Mouse (Mus musculus): Measurements from ENCODE around the gene Cfap126.
A peak's percentile ranks its signal among the peaks of the same experiment; 100 is the strongest.

Cfap126 gene

GRCm38 (mm10) chr1:171096110-171096964 lies 17.4 kb upstream of the Cfap126 start:
- no peak for DNase-seq (ENCODE audit: low read depth)

GRCm38 (mm10) chr1:171097136-171097535 lies 16.6 kb upstream of the Cfap126 start:
- DNase-seq (ENCODE audit: low read depth) = no peak

- DNase-seq (ENCODE audit: low read depth) = peak; percentile 79
Measured at GRCm38 (mm10) chr1:171097612-171098011, 16.1 kb upstream of the Cfap126 start.

GRCm38 (mm10) chr1:171101033-171101432 lies 12.7 kb upstream of the Cfap126 start:
- DNase-seq (ENCODE audit: low read depth) = no peak

DNA sequence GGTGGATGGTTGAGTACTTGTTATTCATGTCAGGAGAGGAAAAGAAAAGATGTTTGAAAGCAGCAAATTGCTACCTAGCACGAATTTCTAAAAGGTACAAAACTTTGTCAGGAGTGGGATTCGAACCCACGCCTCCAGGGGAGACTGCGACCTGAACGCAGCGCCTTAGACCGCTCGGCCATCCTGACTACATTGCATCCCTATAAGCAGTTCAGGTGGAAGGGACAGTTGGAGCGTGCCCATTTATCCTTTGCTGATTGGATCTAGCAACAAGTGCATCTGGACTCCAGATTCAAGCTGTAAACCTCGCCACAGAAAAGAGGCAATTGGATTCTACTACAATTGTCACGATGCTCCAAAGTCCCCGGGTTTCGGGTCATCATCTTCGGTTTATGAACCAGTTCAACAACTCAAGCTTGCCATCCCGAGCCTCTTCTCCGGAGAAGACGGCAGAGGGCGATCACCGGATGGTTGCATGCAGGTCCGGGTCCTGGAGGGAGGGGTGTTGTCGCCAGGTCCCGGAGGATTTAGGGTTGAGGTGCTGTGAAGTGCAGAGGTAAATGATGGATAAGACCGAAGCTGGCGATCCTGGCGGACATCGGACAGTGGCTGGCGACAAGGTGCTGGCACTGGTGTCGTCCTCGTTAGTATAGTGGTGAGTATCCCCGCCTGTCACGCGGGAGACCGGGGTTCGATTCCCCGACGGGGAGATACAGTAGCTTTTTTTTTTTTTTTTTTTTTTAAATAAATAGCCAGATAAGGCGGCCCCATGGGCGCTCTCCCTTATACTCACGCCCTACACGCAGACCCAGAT lies 11.8 kb upstream of the Cfap126 start:
- DNase-seq (ENCODE audit: low read depth) = peak; percentile 91

DNA sequence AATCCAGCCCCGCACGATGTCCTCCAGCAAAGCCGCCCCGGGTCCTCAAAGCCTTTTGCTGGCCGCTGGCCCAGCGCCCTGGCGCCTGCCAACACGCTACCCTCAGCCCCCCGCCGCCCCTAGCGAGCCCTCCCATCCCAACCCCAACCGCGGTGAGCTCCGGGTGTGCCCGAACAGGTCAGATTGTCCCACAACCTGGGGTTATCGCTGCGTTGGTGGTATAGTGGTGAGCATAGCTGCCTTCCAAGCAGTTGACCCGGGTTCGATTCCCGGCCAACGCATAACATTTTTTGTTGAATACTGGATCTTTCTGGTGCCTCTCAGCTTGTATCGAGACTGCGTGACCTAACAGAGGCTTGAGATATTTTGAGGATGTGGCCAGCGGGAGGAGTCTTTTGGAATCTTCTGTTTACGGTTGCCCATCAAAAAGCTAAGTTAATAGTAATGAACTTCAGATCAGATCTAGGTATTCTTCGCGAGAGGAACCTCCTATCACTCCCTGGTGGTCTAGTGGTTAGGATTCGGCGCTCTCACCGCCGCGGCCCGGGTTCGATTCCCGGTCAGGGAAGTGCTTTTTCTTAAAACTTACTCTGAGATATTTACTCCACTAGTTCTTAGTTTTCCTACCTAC lies 11.1 kb upstream of the Cfap126 start:
- DNase-seq (ENCODE audit: low read depth) = peak; percentile 95

DNA sequence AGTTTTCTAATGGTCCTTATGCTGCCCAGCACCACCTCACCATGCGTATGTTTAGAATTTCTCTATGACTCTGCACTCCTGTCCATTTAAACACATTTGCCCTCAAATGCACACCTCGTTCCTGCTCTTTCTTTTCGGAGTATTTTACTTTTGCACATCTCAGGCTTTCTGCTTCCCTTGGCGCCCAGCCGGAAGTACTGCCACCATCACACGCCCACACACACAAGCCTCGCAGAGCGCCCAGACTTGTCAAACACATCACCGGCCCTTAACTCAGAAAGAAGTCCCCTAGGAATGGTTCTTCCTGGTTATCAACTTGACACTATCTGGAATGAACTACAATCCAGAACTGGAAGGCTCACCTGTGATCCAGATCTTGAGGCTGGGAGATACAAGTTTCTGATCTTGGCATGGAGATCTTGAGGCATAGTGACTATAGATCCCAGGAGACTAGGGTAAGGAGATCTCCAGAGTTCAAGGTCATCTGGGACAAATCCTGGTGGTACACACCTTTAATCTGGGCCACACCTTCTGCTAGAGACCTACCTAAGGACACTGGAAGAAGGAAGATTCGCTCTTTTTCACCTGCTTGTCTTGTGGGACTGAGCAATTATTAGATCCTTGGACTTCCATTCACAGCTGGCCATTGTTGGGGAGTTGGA lies 10.4 kb upstream of the Cfap126 start:
- peak; percentile 91 for DNase-seq (ENCODE audit: low read depth)

DNA sequence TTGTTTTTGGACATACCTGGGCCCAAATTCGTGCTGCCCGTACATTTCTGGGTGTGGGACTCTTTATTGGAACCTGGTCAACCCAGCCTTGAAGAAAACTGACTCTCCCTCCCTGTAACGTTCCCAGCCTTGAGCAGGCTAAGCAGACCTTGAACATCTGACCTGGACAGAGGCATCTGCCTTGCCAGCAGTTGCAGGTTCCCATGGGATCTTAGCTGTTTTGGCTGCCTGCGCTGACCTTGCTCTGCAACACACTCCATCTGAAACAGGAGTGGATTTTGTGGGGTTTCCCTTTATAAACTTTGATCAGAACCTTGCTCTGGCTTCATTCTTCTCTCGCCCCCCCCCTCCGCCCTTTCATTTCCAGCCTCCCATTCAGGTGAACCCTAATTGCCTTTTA lies 8.5 kb upstream of the Cfap126 start:
- DNase-seq (ENCODE audit: low read depth) = no peak

DNA sequence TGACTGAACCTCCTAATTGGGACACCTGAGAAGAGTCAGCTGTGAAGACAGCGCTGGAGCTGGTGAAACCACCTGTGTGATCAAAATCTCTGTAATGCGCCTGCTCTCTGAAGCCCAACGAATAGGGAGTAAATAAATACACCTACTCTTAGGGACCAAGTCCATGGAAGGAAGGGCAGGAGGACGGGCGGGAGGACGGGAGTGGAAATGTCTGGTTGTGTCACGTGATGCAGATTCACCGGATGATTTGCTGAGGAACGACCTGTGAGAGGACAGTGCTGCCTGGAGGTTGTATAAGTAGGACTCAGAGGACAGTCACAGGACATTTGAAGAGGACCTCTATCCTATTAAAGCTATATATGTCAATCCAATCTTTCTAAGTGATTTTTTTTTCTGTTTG lies 4.1 kb upstream of the Cfap126 start:
- DNase-seq (ENCODE audit: low read depth) = no peak

GRCm38 (mm10) chr1:171110659-171111019 lies 3.1 kb upstream of the Cfap126 start:
- no peak for DNase-seq (ENCODE audit: low read depth)

DNA sequence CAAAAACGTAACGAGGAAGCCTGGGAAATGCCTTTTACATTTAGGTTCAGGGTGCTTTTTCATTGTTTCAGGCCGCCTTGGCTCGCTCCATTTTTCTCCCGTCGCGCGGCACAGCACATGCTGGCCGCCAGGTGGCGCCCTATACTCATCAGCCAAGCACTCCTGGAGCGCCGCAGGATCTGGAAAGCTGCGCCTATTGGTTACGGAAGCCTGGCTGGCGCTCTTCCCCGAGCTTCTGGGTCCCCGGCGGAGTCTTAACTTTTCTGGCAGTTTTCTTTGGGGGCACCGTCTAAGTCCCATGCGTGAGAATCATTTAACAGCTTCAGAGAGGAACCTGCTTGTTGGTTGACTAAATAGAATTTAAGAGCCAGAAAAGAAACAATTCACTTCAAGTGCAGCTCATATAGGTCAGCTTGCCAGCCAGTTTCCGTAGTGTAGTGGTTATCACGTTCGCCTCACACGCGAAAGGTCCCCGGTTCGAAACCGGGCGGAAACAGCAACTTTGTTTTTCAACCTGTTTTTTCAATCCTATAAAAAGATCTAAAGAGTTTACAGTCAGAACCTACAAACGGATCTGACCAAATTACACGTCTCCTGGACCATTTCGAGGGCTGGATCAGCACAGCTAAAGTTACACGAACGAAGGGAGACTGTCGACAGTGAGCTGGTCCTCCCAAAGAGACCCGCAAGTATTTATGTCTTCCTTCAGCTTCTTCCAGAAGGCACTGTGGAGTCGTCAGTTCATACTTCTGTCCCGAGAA lies 2.5 kb upstream of the Cfap126 start:
- peak; percentile 97 for DNase-seq (ENCODE audit: low read depth)

GRCm38 (mm10) chr1:171111781-171112575 lies 1.7 kb upstream of the Cfap126 start:
- DNase-seq (ENCODE audit: low read depth) = peak; percentile 81

DNA sequence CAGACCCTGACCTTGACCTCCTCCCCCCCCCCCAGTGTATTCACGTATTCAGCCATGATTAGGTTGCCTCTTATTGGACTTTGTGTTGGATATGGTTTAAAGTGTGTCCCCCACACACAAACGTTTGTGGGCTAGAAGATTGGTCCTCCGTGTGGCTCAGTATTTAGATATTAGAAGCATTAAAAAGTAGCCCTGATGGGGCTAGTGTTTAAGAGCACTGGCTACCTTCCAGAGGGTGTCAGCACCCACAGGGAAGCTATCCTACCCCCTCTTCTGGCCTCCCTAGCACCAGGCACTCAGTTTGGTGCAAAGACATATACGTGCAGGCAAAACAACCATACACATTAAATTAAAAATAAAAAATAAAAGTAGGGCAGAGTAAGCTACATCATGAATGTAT lies 732 bp upstream of the Cfap126 start:
- DNase-seq (ENCODE audit: low read depth) = peak; percentile 65

- DNase-seq (ENCODE audit: low read depth) = no peak
Measured at GRCm38 (mm10) chr1:171116280-171116679, 2.6 kb downstream of the Cfap126 start.

GRCm38 (mm10) chr1:171118269-171118684 lies 4.6 kb downstream of the Cfap126 start:
- peak; percentile 95 for DNase-seq (ENCODE audit: low read depth)

DNA sequence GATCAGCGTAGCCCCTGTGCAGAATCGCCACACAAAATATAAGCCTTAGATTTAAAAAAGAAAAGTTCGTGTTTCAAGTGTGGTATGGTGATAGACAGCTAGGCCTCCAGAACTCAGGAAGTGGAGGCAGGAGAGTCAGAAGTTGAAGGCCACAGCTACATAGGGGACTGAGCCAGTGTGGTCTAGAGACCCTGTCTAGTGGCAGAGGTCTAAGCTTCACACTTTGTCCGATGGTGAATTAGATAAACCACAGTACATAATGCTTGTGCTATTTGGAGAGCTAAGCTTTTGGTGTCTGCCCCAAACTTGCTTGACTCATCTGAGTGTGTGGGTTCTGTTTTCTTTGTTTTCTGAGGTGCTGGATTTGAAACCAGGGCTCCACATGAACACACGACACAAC lies 5.3 kb downstream of the Cfap126 start:
- DNase-seq (ENCODE audit: low read depth) = peak; percentile 54

- DNase-seq (ENCODE audit: low read depth) = no peak
Measured at GRCm38 (mm10) chr1:171119405-171119804, 5.7 kb downstream of the Cfap126 start.

GRCm38 (mm10) chr1:171120893-171121292 lies 7.2 kb downstream of the Cfap126 start:
- DNase-seq (ENCODE audit: low read depth) = no peak

DNA sequence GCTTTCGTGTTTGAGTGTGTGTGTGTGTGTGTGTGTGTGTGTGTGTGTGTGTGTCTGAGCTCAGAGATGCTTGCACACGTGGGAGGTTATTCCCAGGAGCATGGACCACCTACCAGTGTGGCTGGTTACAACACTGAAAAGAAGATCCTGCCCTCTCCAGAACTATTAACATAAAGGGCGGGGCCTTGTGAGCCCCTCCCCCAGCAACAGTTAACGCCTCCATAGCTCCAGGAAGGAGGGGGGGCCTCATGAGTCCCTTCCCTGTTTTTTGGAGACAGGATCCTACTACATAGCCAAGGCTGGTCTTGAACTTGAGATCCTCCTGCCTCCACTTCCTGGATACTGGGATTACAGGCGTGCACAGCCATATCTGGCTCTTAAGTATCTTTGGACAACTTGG lies 8.1 kb downstream of the Cfap126 start:
- peak; percentile 32 for DNase-seq (ENCODE audit: low read depth)

DNA sequence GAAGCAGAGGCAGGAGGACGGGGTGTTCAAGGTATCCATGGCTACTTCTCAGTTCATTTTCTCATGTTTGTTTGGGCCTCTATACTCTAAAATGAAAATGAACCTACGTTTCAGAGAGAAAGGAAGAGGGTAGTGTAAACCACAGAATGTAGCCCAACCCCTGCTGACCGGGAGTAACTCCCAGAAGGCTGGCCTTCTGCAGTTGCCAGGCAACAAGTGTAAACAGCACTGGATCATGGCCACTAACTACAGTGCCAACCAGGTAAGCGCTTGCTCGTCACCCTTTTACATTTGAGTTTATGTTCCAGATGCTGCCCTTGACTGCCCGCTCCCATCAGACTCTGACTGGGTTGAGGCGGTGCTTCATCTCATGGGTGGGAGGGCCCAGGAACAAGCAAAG lies 9.2 kb downstream of the Cfap126 start:
- DNase-seq (ENCODE audit: low read depth) = peak; percentile 76

DNA sequence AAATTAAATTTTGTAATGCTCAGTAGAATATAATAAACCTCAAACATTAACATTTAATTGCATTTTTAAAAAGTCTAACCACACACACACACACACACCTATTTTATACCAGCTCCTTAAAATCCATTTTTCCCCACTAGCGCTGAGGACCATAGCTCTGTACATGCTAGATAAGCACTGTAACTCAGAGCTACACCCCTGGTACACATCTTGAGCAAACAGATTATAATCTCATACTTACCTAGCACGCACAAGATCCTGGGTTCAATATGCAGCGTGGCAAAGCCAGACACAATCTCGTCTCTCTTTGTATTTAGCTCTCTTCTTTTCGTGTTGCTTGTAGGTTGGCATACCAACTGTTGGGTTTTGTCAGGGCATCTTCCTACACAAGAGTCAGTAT lies 10.7 kb downstream of the Cfap126 start:
- DNase-seq (ENCODE audit: low read depth) = no peak
